Mouse (Mus musculus): ENCODE results near the gene Arl15.

Gene Arl15

GRCm38 (mm10) chr13:113845229-113845628 lies 50.9 kb downstream of the Arl15 start:
- DNase-seq: no peak

- no peak for DNase-seq
These were observed 52.1 kb downstream of the Arl15 start for GRCm38 (mm10) chr13:113846413-113846812.

DNA sequence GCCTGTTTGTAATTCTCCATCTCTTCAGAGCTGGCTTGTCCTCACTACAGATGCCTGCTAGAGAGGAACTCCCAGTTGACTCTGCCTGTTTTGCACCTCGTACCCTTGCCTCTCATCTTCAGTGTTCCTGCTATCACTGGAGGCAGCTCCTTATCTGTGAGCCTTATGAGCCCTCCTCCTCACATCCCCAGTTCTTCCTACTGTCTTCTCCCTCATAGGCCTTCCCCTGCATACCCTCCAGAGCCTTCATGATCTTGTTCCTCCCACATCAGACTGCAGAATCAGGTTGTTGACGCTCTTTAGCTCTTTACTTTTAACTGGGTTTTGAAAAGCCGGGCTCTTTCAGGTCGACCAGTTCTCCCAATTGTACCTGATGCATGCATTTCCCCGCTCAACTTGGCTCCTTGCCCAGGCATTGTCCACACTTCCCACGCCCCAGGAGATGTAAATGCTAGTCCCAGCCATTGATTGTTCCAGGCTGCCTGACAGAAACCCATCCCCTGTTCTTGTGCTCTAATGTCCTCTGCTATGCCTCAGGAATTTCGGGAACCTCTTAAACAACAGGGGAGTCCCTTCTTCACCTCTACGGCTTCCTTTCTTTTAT lies 56.2 kb downstream of the Arl15 start:
- peak in 1 of 2 experiments; percentile 37 for DNase-seq

DNA sequence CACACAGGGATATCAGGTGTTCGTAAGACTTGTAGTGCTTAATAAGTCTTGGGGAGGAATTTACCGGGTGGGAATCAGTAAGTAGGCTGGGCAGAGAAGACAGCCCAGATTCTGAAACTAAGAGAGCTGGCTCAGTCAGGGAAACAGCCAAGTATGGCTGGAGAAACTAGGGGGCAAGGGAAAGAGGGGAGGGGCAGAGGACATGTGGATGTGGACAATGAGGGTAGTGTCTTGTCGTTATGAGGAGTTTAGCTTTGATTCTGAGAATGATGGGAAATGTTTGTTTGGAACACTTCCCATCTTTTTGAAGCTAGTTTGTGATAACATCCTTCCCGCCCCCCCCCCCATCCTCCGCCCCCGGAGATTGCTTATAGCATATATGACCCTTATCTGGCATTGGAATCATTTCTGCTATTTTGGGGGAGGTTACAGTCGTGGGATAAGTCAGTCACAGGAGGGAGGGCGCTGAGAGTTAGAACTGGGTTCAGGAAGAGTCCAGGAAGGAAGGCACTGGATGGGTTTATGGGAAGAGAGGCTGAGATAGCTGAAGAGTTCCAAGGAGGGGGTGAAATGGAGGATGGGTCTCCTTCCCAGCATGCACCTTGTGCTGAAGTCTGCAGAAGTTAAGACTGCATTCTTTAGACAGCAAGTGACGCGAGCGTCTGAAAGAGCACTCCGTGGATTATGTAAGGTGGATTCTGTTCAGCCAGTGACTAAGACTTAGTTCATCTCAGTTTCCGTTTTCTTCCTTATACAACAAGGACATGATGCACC lies 57.5 kb downstream of the Arl15 start:
- no peak for DNase-seq

- no peak for DNase-seq
These were observed 58.0 kb downstream of the Arl15 start for GRCm38 (mm10) chr13:113852376-113852666.

DNA sequence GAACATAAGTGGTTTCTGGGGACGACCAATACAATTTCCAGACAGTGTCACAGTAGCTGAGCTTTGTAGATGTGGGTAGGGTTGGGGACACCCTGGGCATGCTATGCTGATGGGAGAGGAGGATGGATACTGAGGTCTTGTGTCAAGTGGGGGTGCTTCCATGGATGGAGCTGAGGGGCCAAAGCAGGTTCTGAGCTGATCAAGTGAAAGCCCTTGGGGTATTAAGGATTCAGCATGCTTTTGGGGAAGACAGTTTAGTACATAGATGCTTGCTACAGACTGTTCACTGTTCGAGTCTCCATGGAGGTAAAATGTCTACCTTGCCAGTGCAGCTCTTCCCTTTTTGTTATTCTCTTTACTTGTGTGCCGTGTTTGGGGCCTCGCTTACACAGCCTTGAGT lies 59.8 kb downstream of the Arl15 start:
- no peak for DNase-seq

DNA sequence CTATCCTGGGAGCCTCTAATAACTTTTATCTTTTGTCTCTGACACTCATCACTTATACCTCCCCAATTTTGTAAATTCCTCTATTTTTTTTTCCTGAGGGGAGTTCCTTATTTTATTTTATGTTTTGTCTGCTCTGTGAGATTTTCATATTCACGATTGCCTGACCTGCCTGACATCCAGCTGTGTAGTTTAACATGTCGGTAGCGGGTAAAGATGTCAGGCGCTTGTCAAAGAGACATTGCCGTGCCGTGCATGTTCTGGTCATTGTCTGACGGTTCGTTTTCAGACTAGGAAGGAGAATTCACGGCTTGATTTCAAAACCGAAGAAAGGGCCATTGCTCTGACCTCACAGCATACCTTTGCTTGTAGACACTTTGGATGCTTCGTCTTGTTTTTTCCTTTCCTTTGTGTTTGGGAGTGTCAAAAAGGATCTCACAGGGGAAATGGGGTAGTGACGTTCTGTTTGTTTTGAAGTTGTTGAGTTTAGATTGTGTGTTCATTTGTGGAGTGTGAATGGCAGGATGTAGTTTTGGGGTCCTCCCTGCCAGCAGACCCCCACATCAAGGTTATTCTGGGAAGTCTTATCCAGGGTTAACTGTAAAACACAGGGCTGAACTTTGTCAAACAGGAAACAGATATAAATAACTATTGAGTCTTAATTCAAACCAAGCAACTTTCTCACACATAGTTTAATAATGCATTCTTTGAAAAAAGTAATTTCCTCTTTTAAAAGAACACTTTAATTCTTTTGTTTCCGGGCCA lies 60.4 kb downstream of the Arl15 start:
- DNase-seq: no peak

DNA sequence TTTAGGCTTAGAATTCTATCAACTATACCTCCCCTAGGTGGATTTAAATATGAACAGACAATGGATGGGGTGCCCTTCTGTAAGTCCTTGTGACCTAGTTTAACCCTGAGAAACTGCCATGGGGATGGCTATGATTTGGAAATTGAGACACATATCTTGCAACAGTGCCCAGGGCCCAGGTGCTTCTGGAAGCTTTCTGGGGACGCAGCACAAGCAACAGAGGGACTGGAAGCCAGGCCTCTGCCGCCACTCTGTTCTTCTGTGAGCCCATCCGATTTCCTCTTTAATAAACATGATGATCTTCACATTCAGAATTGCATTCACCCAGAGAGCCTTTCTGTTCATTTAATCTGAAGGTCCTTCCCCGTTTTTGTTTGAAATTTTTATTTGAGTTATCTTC lies 62.6 kb downstream of the Arl15 start:
- DNase-seq: no peak

- no peak for DNase-seq
These were observed 64.5 kb downstream of the Arl15 start for GRCm38 (mm10) chr13:113858667-113859391.

DNA sequence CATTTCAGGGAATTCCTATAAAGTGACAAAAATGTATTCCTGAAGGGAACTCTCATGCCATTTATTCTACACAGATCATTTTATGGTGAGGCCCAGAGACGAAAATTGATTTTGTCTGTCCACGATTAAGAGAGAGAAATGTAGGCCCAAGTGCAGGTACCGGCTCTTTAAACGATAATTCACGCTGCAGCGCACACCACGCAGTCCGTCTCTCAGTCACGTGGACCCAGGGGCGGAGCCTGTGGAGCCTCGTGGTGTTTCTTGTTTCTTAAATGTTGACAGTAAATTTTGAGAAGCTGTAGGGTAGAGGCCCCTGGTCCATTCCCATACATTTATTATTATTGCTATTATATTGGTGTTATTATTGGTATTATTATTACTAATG lies 65.1 kb downstream of the Arl15 start:
- no peak for DNase-seq

DNA sequence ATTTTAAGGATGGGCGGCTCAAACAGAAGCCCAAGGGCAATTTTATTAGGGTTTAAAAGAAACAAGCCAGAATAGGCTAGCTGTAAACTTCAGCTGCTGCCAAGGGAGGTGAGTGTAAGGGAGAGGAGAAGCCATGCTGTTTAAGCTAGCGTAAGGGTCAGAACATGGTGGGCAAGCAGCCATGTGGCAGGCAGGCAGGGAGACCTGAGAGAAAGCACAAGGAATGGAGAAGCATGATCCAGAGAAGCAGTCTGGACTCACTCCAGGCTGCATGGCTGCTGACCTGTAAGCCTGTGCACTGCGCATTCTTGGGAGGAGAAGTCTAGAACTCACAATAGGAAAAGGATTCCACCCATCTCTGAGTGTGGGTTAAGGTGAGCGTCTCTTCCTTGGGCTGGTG lies 66.5 kb downstream of the Arl15 start:
- no peak for DNase-seq

DNA sequence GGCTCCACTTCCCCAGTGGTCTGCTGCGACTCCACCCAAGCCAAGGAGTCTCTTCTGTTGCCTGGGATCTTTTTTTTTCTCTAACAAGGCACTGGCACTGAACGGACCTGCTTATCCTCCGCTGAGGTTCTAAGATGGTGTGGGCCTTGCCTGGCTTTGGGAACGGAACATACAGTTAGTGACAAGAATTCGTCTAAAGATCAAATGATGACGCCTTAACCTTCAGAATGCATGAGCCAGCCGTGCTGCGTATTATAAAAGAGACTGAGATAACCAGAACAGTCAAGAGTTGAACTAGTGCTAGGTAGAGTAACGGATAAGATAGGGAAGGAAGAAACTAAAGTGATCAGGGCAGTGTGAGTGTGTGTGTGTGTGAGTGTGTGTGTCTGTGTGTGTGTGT lies 66.9 kb downstream of the Arl15 start:
- DNase-seq: no peak

GRCm38 (mm10) chr13:113862951-113863350 lies 68.6 kb downstream of the Arl15 start:
- no peak for DNase-seq

DNA sequence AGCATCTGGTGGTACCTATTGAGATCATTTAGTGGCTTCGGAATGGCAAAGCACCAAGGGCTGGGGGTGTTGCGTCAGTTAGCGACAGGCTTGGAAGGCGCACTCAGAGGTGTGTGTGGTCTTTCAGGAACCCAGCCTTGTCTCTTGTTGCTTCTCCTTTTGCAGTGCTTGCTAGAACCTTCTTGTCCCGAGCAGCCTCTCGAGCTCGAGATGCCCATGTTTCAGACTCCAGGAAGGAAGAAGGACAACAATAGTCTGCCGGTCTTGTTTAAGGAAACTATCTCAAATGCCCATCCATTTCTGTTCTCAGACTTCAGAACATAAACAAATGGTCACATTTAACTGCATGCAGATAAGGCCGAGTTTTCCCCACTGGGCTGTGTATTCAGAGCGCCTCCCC lies 69.4 kb downstream of the Arl15 start:
- no peak for DNase-seq

GRCm38 (mm10) chr13:113864278-113864677 lies 70.0 kb downstream of the Arl15 start:
- peak in 1 of 2 experiments; percentile 38 for DNase-seq

GRCm38 (mm10) chr13:113864893-113865292 lies 70.6 kb downstream of the Arl15 start:
- peak; percentile 34 to 73 for DNase-seq

DNA sequence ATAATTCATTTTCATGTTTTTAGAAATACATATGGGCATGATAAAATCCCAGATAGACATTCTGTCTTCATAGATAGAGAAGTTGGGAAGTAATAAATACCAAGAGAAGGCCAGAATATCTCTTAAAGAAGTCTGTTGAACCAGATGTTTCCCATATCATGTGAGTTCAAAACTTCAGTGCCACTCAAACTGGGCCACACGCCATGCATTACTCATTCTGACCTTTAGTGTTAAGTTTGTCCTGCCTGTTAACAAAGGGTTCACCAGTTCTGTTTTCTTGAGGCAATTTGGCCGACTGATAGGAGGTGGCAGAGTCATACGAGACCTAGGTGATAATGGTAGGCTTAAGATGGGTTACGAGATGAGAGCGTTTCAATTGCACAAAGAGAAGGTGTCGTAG lies 71.1 kb downstream of the Arl15 start:
- DNase-seq: no peak

- DNase-seq: peak; percentile 49 to 66
These were observed 71.5 kb downstream of the Arl15 start for GRCm38 (mm10) chr13:113865806-113866205.

DNA sequence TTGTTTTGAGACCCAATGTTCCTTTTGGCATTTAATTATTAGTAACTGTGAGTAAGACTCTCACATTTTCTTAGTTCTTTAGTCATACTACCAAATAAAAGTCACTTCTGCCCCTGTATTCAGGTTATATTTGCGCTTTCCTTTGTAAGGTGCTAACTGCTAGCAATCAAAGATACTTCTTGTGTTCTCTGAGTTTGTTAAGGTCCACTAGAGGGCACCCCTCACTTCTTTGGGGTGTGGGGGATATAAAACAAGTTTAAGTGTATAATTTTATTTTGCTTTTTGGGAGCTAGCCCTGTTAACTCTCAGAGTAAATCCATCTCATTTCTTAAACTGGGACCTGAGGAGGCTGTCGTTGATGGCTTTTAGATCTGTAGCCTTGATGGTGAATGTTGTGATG lies 73.4 kb downstream of the Arl15 start:
- no peak for DNase-seq

DNA sequence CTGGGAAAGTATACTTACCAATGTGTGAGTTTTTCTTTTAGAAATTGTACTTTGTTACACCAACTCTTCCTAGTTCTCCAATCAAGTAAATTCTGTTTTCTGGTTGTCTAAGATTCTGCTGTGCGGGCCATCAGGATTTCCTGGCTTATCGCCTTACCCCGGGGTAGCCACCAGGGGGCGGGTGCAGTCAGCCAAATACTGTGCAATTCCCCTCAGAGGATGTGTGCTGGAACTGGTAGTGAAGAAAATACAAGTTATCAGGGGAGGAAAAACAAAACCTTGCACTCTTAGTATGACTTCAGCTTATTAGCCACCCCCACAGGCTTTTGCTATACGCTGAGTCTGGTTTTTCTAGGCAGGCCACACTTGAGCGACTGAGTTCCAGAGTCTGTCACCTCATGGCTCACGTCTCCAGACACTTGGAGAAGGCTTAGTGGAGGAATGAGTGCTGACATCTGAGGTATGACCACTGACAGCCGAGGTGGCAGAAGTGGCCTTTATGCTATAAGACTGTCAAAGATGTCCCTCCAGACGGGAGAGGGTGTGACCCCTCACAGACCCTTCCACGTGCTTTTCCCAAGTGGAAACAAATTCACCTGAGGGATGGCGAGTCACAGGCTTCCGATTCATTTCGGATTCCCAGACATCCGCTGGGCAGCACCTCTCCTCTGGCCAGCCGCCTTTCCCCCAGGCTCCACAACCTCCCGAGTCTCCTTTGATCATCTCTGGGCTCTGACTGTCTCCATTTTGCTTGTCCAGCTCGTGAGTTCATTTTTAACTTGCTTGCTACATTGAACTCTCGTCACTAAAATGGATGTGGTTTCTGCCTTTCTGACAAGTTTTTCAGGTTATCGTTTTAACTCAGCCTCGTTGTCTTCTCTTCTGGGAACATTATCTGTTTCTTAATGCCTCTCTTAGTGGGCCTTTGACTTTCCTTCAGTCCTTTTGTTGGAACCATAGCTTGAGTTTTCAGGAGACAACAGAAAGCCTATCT lies 75.2 kb downstream of the Arl15 start:
- peak in 1 of 2 experiments; percentile 52 for DNase-seq

DNA sequence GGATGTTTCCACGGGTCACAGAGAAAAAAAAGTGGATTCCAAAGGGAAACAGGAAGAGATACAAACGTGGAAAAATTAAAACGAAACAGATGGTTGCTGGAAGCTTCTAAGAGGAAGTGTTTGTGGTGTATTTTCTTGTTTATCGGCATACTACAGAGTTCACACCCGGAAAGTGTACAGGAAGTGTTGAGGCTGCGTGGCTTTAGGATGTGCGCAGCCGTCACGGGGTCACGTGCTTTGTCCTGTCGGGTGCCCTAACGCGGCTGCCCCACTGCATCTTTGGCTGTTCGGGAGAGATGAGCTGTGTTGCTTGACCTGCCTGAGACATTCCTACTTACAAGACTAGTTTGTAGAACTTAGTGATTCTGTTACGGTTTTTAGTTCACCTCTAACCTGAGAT lies 76.1 kb downstream of the Arl15 start:
- no peak for DNase-seq

DNA sequence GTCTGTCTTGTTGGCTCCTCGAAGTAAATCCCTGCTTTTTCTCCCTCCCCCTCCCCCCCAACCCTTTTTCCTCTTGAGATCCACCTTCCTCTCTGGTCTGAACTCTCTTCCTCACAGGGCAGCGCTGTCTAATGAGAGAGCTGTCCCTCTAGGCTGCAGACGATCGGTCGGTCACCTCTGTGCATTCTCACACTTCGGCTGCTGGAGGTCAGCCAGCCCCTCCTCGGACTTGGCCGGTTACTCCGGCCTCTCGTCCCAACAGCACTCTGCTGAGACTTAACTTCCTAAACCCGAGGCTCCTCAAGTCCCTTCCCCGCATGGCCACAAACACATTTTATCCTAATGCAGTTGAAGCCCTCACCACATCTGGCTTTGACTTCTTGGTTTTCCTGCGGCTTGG lies 77.5 kb downstream of the Arl15 start:
- DNase-seq: peak; percentile 57 to 64

Measured in kidney, adult 8-10 months (tissue).